Mouse (Mus musculus): ENCODE measurements around the gene Ctu2.

- TF ChIP-seq CTCF (IDR thresholded peaks at IDR 0.05; ENCODE audit: low read depth, low read length) (no peak), POLR2A (IDR thresholded peaks at IDR 0.05; ENCODE audit: extremely low read depth, insufficient read depth, low read length) (no peak)
Measured at GRCm38 (mm10) chr8:122463651-122464640, 12.0 kb upstream of the Ctu2 start.
